Mouse (Mus musculus) heart, postnatal 14 days (tissue): ENCODE measurements around the gene B3galnt2. TPM values are rescaled to one million over a fixed set of nuclear protein-coding genes. Genes with fewer than 3 reads are reported as not detected.
A peak's percentile ranks its signal among the peaks of the same experiment; 100 is the strongest.
"Not testable (repeated sequence)": the region's sequence is repeated elsewhere in the genome, so short reads cannot be mapped to it uniquely, and the experiment has no call there.

Experiments
- DNase-seq, 2 experiments: peaks; one replicate each; pipeline ENCODE4 v3.0.0; 2021 to 2022
- intact Hi-C: fragments of 180-260 bp; cut with DNase I; formaldehyde crosslinking; loops from one replicate; pipeline ENCODE4 v1.15.1; 2025
- total RNA-seq, 2 experiments: library from RNA; stranded (reverse); gene quantifications; 2 replicates each; pipeline ENCODE4 v1.2.3; 2021

B3galnt2 gene
- total RNA-seq, 2 experiments from 2014 or later: 19.3 to 22.7 TPM

- intact Hi-C loops: loop anchor here (2.0 kb wide), 1 partner anchor 175 kb away; no protein-coding TSS in a partner anchor
- peak in 1 of 2 experiments; percentile 16 for DNase-seq
Measured at GRCm38 (mm10) chr13:14004086-14004485, 49.8 kb downstream of the B3galnt2 start.

GRCm38 (mm10) chr13:14004999-14005398 is 50.7 kb downstream of the B3galnt2 start:
- intact Hi-C loops: loop anchor here (2.0 kb wide), 1 partner anchor 174 kb away; no protein-coding TSS in a partner anchor
- no peak for DNase-seq

GRCm38 (mm10) chr13:14006056-14006455 is 51.8 kb downstream of the B3galnt2 start:
- intact Hi-C loops: no loop called here
- DNase-seq: no peak

- DNase-seq: no peak
- intact Hi-C loops: no loop called here
Measured at GRCm38 (mm10) chr13:14011454-14011995, 57.3 kb downstream of the B3galnt2 start.

GRCm38 (mm10) chr13:14014001-14014400 is 59.7 kb downstream of the B3galnt2 start:
- intact Hi-C loops: no loop called here

GRCm38 (mm10) chr13:14014540-14014939 is 60.3 kb downstream of the B3galnt2 start:
- intact Hi-C loops: no loop called here
- no peak for DNase-seq

More at GRCm38 (mm10) chr13:14014001-14014400, 59.7 kb downstream of the B3galnt2 start:
- no peak for DNase-seq

GRCm38 (mm10) chr13:14015609-14016008 is 61.3 kb downstream of the B3galnt2 start:
- DNase-seq: no peak
- intact Hi-C loops: no loop called here

GRCm38 (mm10) chr13:14018283-14018682 is 64.0 kb downstream of the B3galnt2 start:
- intact Hi-C loops: no loop called here
- no peak for DNase-seq

GRCm38 (mm10) chr13:14018852-14019251 is 64.6 kb downstream of the B3galnt2 start:
- no peak for DNase-seq
- intact Hi-C loops: no loop called here

GRCm38 (mm10) chr13:14021417-14021816 is 67.1 kb downstream of the B3galnt2 start:
- intact Hi-C loops, DNase-seq: not testable (repeated sequence)

GRCm38 (mm10) chr13:14025554-14025953 is 71.3 kb downstream of the B3galnt2 start:
- intact Hi-C loops: no loop called here
- DNase-seq: no peak

GRCm38 (mm10) chr13:14026154-14026820 is 72.0 kb downstream of the B3galnt2 start:
- intact Hi-C loops: no loop called here
- no peak for DNase-seq

- intact Hi-C loops: loop anchor here (10.0 kb wide), 1 partner anchor 141 kb away; no protein-coding TSS in a partner anchor
- no peak for DNase-seq
Measured at GRCm38 (mm10) chr13:14033309-14034072, 79.2 kb downstream of the B3galnt2 start.

- intact Hi-C loops: loop anchor here (10.0 kb wide), 1 partner anchor 141 kb away; no protein-coding TSS in a partner anchor
- no peak for DNase-seq
Measured at GRCm38 (mm10) chr13:14034073-14034348, 79.7 kb downstream of the B3galnt2 start.

GRCm38 (mm10) chr13:14035352-14035751 is 81.1 kb downstream of the B3galnt2 start:
- intact Hi-C loops: loop anchor here (10.0 kb wide), 1 partner anchor 139 kb away; no protein-coding TSS in a partner anchor
- DNase-seq: not testable (repeated sequence)

GRCm38 (mm10) chr13:14035875-14036630 is 81.8 kb downstream of the B3galnt2 start:
- no peak for DNase-seq
- intact Hi-C loops: loop anchor here (10.0 kb wide), 1 partner anchor 139 kb away; no protein-coding TSS in a partner anchor

GRCm38 (mm10) chr13:14038911-14039291 is 84.6 kb downstream of the B3galnt2 start:
- intact Hi-C loops: loop anchor here (2.0 to 10.0 kb wide), 2 partner anchors 24 to 136 kb away; partner anchors contain the start of genes Arid4b and Ggps1
- DNase-seq: no peak

- peak; percentile 91 to 92 for DNase-seq
- intact Hi-C loops: loop anchor here (2.0 to 10.0 kb wide), 2 partner anchors 23 to 135 kb away; partner anchors contain the start of genes Arid4b and Ggps1
Measured at GRCm38 (mm10) chr13:14039292-14039965, 85.2 kb downstream of the B3galnt2 start, which contains the start of gene Tbce. Tbce (minus strand) TSS chr13:14039638.

- DNase-seq: no peak
- intact Hi-C loops: no loop called here
Measured at GRCm38 (mm10) chr13:14040186-14040585, 85.9 kb downstream of the B3galnt2 start.

- DNase-seq: no peak
- intact Hi-C loops: no loop called here
Measured at GRCm38 (mm10) chr13:14043851-14044250, 89.6 kb downstream of the B3galnt2 start.
